Mouse (Mus musculus) megakaryocyte, embryonic 14.5 days (primary cell): Measurements from ENCODE around the gene Gpr1. TPM values are rescaled to one million over a fixed set of nuclear protein-coding genes. Genes with fewer than 3 reads are reported as not detected.

Experiments
- H3K27me3 ChIP-seq: replicated peaks from 2 replicates; pipeline ENCODE3; 2012; ENCODE audit warnings: inconsistent platforms
- H3K36me3 ChIP-seq: replicated peaks from 2 replicates; pipeline ENCODE3; 2012; ENCODE audit warnings: low read length, inconsistent platforms, mixed read lengths
- H3K4me1 ChIP-seq: 2 replicates; pipeline ENCODE4 v1.6.1; 2012; ENCODE audit warnings: inconsistent platforms
- H3K4me3 ChIP-seq: replicated peaks from 2 replicates; pipeline ENCODE3; 2012; ENCODE audit warnings: moderate library complexity, mild to moderate bottlenecking, inconsistent platforms
- H3K9me3 ChIP-seq: 2 replicates; pipeline ENCODE4 v1.6.1; 2012; ENCODE audit warnings: inconsistent platforms
- FLI1 ChIP-seq: IDR thresholded peaks from 2 replicates; pipeline ENCODE4 v1.6.1; 2012; ENCODE audit warnings: low read length, inconsistent platforms, mixed read lengths
- GATA1 ChIP-seq: IDR thresholded peaks from 3 replicates; pipeline ENCODE4 v1.6.1; 2012; ENCODE audit warnings: mixed read lengths, low read length, inconsistent platforms, borderline replicate concordance
- polyA plus RNA-seq: library from polyadenylated mRNA; stranded (reverse); fragments of >175 nt; gene quantifications from 2 replicates; pipeline ENCODE4 v1.2.3, GENCODE M21; 2012; ENCODE audit warnings: low replicate concordance; ENCODE audit not compliant: insufficient read depth

Gene Gpr1
- polyA plus RNA-seq, 1 experiment: not detected

DNA sequence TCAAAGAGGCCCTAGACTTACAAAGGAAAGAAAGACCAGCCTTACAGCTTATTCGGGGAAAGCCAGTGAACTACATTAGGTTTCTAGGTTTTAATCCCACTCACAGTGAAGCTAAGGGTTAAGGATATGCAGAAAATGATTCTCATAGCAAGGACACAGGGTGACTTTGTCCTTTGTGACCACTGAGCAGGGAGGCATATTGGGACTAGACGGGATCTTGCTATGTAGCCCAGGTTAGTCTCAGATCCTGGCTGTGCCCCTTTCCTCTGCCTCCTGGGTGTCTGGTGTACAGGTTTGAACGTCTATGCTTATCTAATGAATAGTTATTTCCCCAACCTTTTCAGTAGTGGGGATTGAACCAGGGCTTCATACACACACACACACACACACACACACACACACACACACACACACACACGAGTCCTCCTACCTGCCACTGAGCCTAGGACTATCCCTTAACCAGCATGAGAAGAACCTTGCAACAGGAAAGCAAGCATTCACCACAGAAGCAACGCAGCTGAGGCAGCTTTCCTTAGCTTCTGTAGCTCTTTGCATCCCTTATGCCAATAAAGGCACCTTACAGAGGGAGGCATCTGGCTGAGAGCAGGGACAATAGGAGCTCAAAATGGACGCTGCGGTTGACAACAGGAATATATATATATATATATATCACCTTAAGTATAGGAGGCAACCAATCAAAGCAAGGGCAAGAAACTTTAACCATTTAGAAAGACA lies 9.5 kb downstream of the Gpr1 start:
- H3K9me3 ChIP-seq: peaks cover 7% of the 10 kb centered on the region
- TF ChIP-seq GATA1 (no peak), FLI1 (no peak)
- H3K4me3 ChIP-seq: no peak overlapping the region
- H3K27me3 ChIP-seq: peaks cover 4% of the 10 kb centered on the region
- H3K36me3 ChIP-seq: no peaks in the 10 kb centered on the region
- H3K4me1 ChIP-seq: peaks cover 6% of the 10 kb centered on the region

DNA sequence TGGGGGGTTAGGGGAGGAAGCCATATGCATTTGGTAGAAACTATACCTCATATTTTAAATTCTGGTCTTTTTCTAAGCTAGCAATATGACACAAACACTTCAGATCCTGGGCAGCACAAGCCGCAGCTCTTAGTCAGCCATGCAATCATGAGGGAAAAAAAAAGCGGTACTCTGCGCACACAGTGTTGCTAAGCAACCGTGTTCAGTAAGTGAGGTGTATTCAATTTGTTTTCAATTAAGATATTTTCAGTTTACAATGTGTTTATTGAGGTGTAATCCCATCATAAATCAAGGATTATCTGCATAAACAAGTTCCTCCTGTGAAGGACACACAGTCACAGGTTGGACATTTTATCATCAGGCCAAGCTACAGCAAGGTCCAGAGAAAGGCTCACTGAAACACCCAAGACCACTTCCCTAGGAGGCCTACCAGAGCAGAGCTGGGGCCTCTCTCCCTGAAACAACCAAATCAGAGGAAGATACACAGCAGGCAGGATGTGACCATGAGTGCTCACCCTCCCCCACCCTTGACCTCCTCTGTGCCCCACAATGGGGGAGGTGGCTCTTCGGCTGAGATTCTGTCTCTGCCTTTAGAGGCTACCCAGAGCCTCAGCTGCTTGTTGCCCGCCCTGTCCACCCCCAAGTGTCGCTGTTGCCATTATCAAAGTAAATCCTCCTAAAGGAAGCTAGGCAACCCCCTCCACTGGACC lies 10.2 kb downstream of the Gpr1 start:
- TF ChIP-seq FLI1: no peak
- TF ChIP-seq GATA1: no peak
- Histone ChIP-seq H3K4me1 (peaks cover 6% of the 10 kb centered on the region), H3K4me3 (no peak overlapping the region), H3K9me3 (peaks cover 8% of the 10 kb centered on the region), H3K36me3 (no peaks in the 10 kb centered on the region), H3K27me3 (peaks cover 4% of the 10 kb centered on the region)

DNA sequence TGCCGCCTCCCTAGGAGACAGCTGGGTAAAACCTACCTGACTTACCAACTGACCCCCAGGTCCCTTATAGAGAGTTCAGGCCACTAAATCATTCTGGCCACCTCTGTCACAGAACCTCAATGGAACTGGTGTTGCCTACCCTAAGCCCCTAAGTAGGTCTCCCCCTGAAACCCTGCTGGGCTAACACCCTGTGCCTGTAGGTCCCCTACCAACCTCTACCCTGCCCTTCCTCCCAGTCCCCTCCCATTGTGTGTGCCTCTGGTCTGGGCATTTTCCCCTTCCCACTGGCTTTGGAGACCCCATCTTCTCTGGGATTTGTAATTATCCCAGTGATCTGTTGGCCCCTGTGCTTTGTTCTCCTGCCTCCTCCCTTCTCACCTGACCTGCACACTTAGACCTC lies 10.9 kb downstream of the Gpr1 start:
- peaks cover 8% of the 10 kb centered on the region for H3K9me3 ChIP-seq
- H3K27me3 ChIP-seq: peaks cover 4% of the 10 kb centered on the region
- peaks cover 6% of the 10 kb centered on the region for H3K4me1 ChIP-seq
- H3K36me3 ChIP-seq: no peaks in the 10 kb centered on the region
- no peak overlapping the region for H3K4me3 ChIP-seq
- TF ChIP-seq GATA1: no peak
- no peak for TF ChIP-seq FLI1

DNA sequence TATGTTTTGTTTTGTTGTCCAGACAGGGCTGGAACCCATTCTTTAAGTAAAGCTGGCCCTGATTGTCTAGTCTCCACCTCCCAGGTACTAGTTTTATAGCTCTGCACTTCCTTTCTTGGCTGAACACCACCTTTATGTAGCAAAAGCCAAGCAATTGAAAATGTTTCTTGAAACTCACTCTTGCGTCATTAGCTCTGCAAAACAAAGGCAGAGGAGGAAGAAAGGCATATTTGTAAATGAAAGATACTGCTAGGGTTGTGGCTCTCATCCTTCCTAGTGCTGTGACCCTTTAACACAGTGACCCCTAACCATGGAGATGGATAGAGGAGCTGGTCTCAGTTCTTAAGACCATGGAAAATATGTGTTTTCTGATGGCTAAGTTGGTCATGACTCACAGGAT lies 12.7 kb downstream of the Gpr1 start:
- no peak for TF ChIP-seq GATA1
- TF ChIP-seq FLI1: no peak
- H3K4me1 ChIP-seq: peaks cover 6% of the 10 kb centered on the region
- H3K4me3 ChIP-seq: no peak overlapping the region
- no peaks in the 10 kb centered on the region for H3K36me3 ChIP-seq
- peaks cover 8% of the 10 kb centered on the region for H3K9me3 ChIP-seq
- H3K27me3 ChIP-seq: peaks cover 4% of the 10 kb centered on the region

DNA sequence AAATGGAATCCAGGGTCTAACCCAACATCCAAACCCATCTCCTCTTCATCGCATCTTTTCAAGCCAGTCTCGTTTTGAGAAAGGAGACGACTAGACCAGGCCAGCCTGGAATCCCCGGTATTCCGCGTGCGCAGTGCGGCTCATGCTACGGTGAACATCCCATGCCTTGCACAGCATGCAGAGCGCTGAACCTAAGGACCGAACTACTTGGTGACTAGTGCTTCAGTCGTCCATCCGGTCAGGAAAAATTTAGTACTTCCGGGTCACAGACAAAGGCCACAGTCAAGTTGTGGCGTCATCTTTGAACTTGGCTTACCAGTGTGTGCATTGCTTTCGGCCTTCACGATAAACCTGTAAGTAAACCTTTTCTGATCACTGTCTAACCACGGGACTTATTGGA lies 14.0 kb downstream of the Gpr1 start:
- Histone ChIP-seq H3K4me3 (no peak overlapping the region), H3K4me1 (peaks cover 6% of the 10 kb centered on the region), H3K36me3 (no peaks in the 10 kb centered on the region), H3K27me3 (peaks cover 4% of the 10 kb centered on the region), H3K9me3 (peaks cover 8% of the 10 kb centered on the region)
- no peak for TF ChIP-seq GATA1
- TF ChIP-seq FLI1: no peak

DNA sequence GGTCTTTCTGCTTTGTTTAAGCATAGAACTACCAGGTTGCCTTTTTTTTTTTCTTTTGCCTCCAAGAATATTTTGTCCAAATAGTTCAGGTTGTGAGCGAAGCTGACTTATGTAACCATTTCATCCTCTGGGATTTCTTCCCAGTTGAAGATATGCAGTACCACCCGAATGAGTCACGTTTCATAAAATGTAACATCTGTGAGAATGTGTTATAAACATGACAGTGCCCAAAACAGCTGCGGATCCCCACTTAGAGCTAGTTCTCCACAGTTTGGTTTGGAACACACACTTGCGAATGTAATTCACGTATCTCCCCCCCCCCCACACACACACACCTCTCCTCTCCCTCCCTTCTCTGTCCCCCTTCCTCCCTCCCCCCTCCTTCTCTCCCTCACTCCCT lies 15.0 kb downstream of the Gpr1 start:
- Histone ChIP-seq H3K27me3 (peaks cover 2% of the 10 kb centered on the region), H3K4me1 (peaks cover 4% of the 10 kb centered on the region), H3K4me3 (no peak overlapping the region), H3K36me3 (no peaks in the 10 kb centered on the region), H3K9me3 (peaks cover 8% of the 10 kb centered on the region)
- no peak for TF ChIP-seq FLI1
- TF ChIP-seq GATA1: no peak

DNA sequence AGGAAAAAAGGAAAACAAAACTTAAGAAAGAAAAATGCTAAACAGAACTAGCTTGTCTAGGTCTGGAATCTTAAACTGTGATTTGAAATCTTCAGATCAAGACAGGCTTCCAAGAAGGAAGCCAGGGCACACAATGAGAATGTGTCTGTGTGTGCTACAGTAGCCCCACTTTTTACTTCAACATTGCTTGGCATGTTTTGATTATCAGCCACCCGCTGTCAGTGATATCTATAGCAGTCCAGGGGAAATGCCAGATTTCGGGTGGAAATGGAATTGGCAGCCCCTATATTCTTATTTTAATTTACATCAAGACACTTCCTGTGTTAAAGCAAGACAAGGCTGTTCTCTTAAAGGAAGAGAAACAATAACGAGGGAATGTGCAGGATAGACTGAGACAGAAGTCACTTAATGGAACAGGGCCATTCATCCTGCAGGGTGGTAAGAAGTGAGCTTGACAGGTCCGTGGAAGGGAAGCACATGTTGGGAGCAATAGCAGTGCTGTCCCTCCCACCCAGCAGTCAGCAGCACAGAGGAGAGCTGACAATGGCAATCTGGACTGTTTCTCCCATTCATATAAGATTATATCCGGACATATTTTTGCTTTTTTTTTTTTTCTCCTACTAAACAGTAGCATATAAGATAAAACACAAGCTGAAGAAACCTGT lies 18.4 kb downstream of the Gpr1 start:
- Histone ChIP-seq H3K4me3 (no peak overlapping the region), H3K36me3 (no peaks in the 10 kb centered on the region), H3K27me3 (no peaks in the 10 kb centered on the region), H3K9me3 (peaks cover 8% of the 10 kb centered on the region), H3K4me1 (no peaks in the 10 kb centered on the region)
- TF ChIP-seq FLI1 (no peak), GATA1 (no peak)

DNA sequence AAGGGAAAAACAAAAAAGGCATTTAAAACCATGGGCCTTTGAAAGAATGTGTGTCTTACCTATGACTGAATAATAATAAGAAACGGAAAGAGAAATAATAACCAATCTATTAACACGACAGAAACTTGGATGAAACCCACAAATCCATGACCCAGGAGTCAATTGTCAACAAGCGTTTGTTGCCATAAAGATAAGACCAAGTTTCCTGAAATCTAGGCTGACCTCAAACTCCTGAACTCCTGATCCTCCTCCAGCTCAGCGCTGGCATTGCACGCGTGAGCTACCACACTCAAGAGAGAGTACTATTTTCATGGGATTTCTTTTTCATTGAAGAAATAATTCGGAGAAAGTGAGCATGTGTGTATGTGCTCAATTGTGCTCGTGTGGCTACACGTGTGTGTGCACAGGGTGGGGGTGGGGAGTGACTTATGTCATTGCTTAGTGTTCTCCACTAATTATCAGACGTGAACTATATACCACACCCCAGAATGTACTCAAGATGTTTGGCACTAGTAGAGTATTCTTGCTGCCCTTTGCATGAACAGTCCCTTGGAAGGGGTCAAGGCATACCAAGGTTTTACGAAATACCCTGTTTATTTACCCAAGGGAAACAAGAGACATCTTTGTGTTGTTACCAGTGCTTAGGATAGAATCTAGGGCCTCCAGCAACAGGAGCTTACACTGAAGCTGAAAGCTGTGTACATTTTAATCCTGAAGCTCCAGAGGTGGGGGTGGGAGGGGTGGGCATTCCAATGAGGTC lies 21.9 kb downstream of the Gpr1 start:
- H3K27me3 ChIP-seq: peaks cover 6% of the 10 kb centered on the region
- H3K4me3 ChIP-seq: no peak overlapping the region
- H3K9me3 ChIP-seq: no peaks in the 10 kb centered on the region
- H3K4me1 ChIP-seq: no peaks in the 10 kb centered on the region
- H3K36me3 ChIP-seq: no peaks in the 10 kb centered on the region
- TF ChIP-seq GATA1 (no peak), FLI1 (no peak)

DNA sequence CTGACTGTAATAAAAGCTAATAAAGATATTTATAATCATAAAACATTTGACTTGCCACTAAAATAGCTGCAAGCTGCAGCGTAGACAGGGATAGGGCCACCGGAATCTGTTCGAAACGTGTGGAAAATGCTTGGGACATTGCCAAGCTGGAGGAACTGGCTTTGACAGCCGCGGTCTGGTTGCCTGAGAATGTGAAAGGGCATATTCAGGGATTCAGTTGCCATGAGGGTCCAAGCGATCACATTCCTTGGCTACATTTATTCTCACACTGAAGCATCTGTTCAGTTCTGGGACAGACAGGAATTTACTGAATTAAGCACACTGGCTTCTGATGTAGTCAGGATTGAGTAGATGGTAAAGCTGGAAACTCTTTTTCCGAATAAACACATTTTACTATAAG lies 23.5 kb downstream of the Gpr1 start:
- H3K4me3 ChIP-seq: no peak overlapping the region
- no peaks in the 10 kb centered on the region for H3K4me1 ChIP-seq
- H3K27me3 ChIP-seq: peaks cover 6% of the 10 kb centered on the region
- TF ChIP-seq FLI1 (no peak), GATA1 (no peak)
- no peaks in the 10 kb centered on the region for H3K36me3 ChIP-seq
- H3K9me3 ChIP-seq: no peaks in the 10 kb centered on the region
